Mouse (Mus musculus): ENCODE data around the gene Ube2q1. TPM values are rescaled to one million over a fixed set of nuclear protein-coding genes. Genes with fewer than 3 reads are reported as not detected.

Ube2q1 gene
- polyA plus RNA-seq, 1 experiment, result 23.8 TPM

- Histone ChIP-seq H3K27me3 (ENCODE audit: control insufficient read depth, insufficient read depth, low read length) (no peaks in the 10 kb centered on the region), H3K36me3 (ENCODE audit: control insufficient read depth, insufficient read depth, low read length) (no peaks in the 10 kb centered on the region), H3K27ac (ENCODE audit: insufficient read depth, low read length) (no peak overlapping the region), H3K4me1 (ENCODE audit: control insufficient read depth, insufficient read depth, insufficient read length) (peaks cover 4% of the 10 kb centered on the region; the same call in 1 of the 2 replicates), H3K4me3 (ENCODE audit: extremely low read depth, insufficient read depth, insufficient read length) (no peak overlapping the region)
- no peak for DNase-seq (ENCODE audit: low read depth in 1 of 2, low spot score in 2 of 2)
- WGBS, result 48% methylated on average over 2 of the region's 2 CpGs
- TF ChIP-seq CTCF (IDR thresholded peaks at IDR 0.05; ENCODE audit: extremely low read depth, insufficient read depth, insufficient read length, insufficient replicate concordance), result no peak
- no peak for TF ChIP-seq POLR2A (IDR thresholded peaks at IDR 0.05; ENCODE audit: low read depth, low read length)
These were observed 50.2 kb downstream of the Ube2q1 start for GRCm38 (mm10) chr3:89823594-89823993.

GRCm38 (mm10) chr3:89826295-89826694, 52.9 kb downstream of the Ube2q1 start:
- H3K4me3 ChIP-seq (ENCODE audit: extremely low read depth, insufficient read depth, insufficient read length), result no peak overlapping the region
- TF ChIP-seq POLR2A (IDR thresholded peaks at IDR 0.05; ENCODE audit: low read depth, low read length) (no peak), CTCF (IDR thresholded peaks at IDR 0.05; ENCODE audit: extremely low read depth, insufficient read depth, insufficient read length, insufficient replicate concordance) (no peak)
- DNase-seq (ENCODE audit: low read depth in 1 of 2, low spot score in 2 of 2), result no peak
- H3K27me3 ChIP-seq (ENCODE audit: control insufficient read depth, insufficient read depth, low read length), result peaks cover 8% of the 10 kb centered on the region
- WGBS, result 91% methylated on average over 3 of the region's 3 CpGs
- no peak overlapping the region for H3K27ac ChIP-seq (ENCODE audit: insufficient read depth, low read length)
- H3K4me1 ChIP-seq (ENCODE audit: control insufficient read depth, insufficient read depth, insufficient read length), result peaks cover 8% of the 10 kb centered on the region
- no peaks in the 10 kb centered on the region for H3K36me3 ChIP-seq (ENCODE audit: control insufficient read depth, insufficient read depth, low read length)

- peak within 1 kb of the TSS; percentile 45 for H3K4me3 ChIP-seq (ENCODE audit: extremely low read depth, insufficient read depth, insufficient read length)
- H3K4me1 ChIP-seq (ENCODE audit: control insufficient read depth, insufficient read depth, insufficient read length), result peaks cover 10% of the 10 kb centered on the region
- TF ChIP-seq POLR2A (IDR thresholded peaks at IDR 0.05; ENCODE audit: low read depth, low read length) (no peak), CTCF (IDR thresholded peaks at IDR 0.05; ENCODE audit: extremely low read depth, insufficient read depth, insufficient read length, insufficient replicate concordance) (no peak)
- H3K36me3 ChIP-seq (ENCODE audit: control insufficient read depth, insufficient read depth, low read length), result no peaks in the 10 kb centered on the region
- H3K27me3 ChIP-seq (ENCODE audit: control insufficient read depth, insufficient read depth, low read length), result peaks cover 14% of the 10 kb centered on the region
- no peak within 1 kb of the TSS for H3K27ac ChIP-seq (ENCODE audit: insufficient read depth, low read length)
- no peak for DNase-seq (ENCODE audit: low read depth in 1 of 2, low spot score in 2 of 2)
- 9% methylated on average over 83 of the region's 96 CpGs for WGBS
These were observed 57.6 kb downstream of the Ube2q1 start, which contains the start of gene She for GRCm38 (mm10) chr3:89830815-89831591. She (plus strand) TSS chr3:89831370.

Other genes with a start within 250 kb of the Ube2q1 start
- gene Adar, start 58.6 kb upstream of the Ube2q1 start, polyA plus RNA-seq (2012; rRNA removed), result 40.5 and 45.0 TPM in 2 replicates
- gene Chrnb2, start 9.0 kb upstream of the Ube2q1 start, polyA plus RNA-seq (2012; rRNA removed), result 1.4 and 1.6 TPM in 2 replicates
- 1.1 TPM in 2 replicates for gene She, start 57.8 kb downstream of the Ube2q1 start, polyA plus RNA-seq (2012; rRNA removed)
- 21.4 and 25.6 TPM in 2 replicates for gene Il6ra, start 139.6 kb downstream of the Ube2q1 start, polyA plus RNA-seq (2012; rRNA removed)
- gene Atp8b2, start 189.9 kb downstream of the Ube2q1 start, polyA plus RNA-seq (2012; rRNA removed), result 49.3 and 66.0 TPM in 2 replicates
- 25.1 and 28.1 TPM in 2 replicates for gene Hax1, start 225.2 kb downstream of the Ube2q1 start, polyA plus RNA-seq (2012; rRNA removed)